ENCODE assay signal across 18 mouse cellular contexts in genomic region chr15:18065515-18065914, GRCm38 (mm10).
DNase-seq lines count a peak whose midpoint lies in the region; ATAC-seq and TF ChIP-seq lines count a peak whose summit lies in the region.
"Had no signal": no experiment of that assay in that cellular context is flagged by ENCODE, and none has a peak within 500 bp of the region (broad histone marks: within the 10 kb centered on the region; RNA-seq: fewer than 3 reads in every experiment).

No protein-coding gene starts in this region.

- no peak overlapping the region for H3K27ac ChIP-seq in forebrain, embryonic 16.5 days (ENCODE audit: low read length)
- no peak overlapping the region for H3K27ac ChIP-seq in forebrain, postnatal 0 days (ENCODE audit: low read depth, low read length)
- peak overlapping the region; percentile 74 for H3K27ac ChIP-seq in left cerebral cortex, adult 2 months
- H3K27ac ChIP-seq: embryonic facial prominence, embryonic 12.5 days; heart, embryonic 13.5 days; hindbrain, embryonic 15.5 days had no signal

- no peaks in the 10 kb centered on the region for H3K9me3 ChIP-seq in forebrain, embryonic 16.5 days (ENCODE audit: control insufficient read depth, low read length)
- no peaks in the 10 kb centered on the region for H3K9me3 ChIP-seq in forebrain, postnatal 0 days (ENCODE audit: low read length)
- H3K9me3 ChIP-seq: embryonic facial prominence, embryonic 12.5 days; heart, embryonic 13.5 days; hindbrain, embryonic 15.5 days had no signal

- no peak for DNase-seq in forebrain, postnatal 0 days
- DNase-seq in left cerebral cortex, adult 2 months (ENCODE audit: extremely low spot score in 1 of 2, low spot score in 2 of 2), result no peak
- no peak for DNase-seq in left cerebral cortex, postnatal 4 days
- DNase-seq in brain, embryonic 14.5 days (ENCODE audit: low read depth), result peak; percentile 26
- DNase-seq in thymus, postnatal 36 days, result no peak
- DNase-seq: adrenal gland, adult 2 months; adrenal gland, postnatal 25 days; cerebellum, adult 11 months; cerebellum, adult 8-10 months; cerebellum, postnatal 14 days; gastrocnemius, postnatal 36 days; heart, adult 11 months; heart, postnatal 36 days had no signal

- TF ChIP-seq POLR2A in brain, embryonic 14.5 days (IDR thresholded peaks at IDR 0.05; ENCODE audit: borderline replicate concordance, extremely low read depth, insufficient read depth, insufficient read length, poor library complexity, severe bottlenecking), result no peak

- no peak overlapping the region for H3K4me3 ChIP-seq in forebrain, embryonic 16.5 days (replicated peaks; ENCODE audit: low read length)
- no peak overlapping the region for H3K4me3 ChIP-seq in forebrain, postnatal 0 days (ENCODE audit: low read depth, low read length)
- no peak overlapping the region for H3K4me3 ChIP-seq in left cerebral cortex, adult 2 months
- H3K4me3 ChIP-seq: embryonic facial prominence, embryonic 12.5 days; heart, embryonic 13.5 days; hindbrain, embryonic 15.5 days had no signal

- H3K36me3 ChIP-seq in forebrain, embryonic 16.5 days (ENCODE audit: control insufficient read depth, insufficient read depth), result no peaks in the 10 kb centered on the region
- H3K36me3 ChIP-seq in forebrain, postnatal 0 days (ENCODE audit: insufficient read depth), result no peaks in the 10 kb centered on the region
- H3K36me3 ChIP-seq: embryonic facial prominence, embryonic 12.5 days; heart, embryonic 13.5 days; hindbrain, embryonic 15.5 days had no signal

- no peak overlapping the region for H3K9ac ChIP-seq in forebrain, embryonic 16.5 days (replicated peaks; ENCODE audit: low read depth, low read length)
- H3K9ac ChIP-seq in forebrain, postnatal 0 days, result no peak overlapping the region
- H3K9ac ChIP-seq: embryonic facial prominence, embryonic 12.5 days; heart, embryonic 13.5 days; hindbrain, embryonic 15.5 days had no signal

- intact Hi-C loops in left cerebral cortex, adult 2 months (cut with DNase I), result no loop called here
- intact Hi-C loops in left cerebral cortex, postnatal 4 days (cut with DNase I), result no loop called here

- peak; percentile 64; the same call in 1 of the 2 replicates for ATAC-seq in forebrain, embryonic 16.5 days
- no peak for ATAC-seq in forebrain, postnatal 0 days
- ATAC-seq: intestine, embryonic 16.5 days had no signal

- H3K4me1 ChIP-seq in forebrain, embryonic 16.5 days (replicated peaks; ENCODE audit: control insufficient read depth, insufficient read depth, low read length), result no peaks in the 10 kb centered on the region
- no peaks in the 10 kb centered on the region for H3K4me1 ChIP-seq in forebrain, postnatal 0 days (ENCODE audit: insufficient read depth)
- H3K4me1 ChIP-seq: embryonic facial prominence, embryonic 12.5 days; heart, embryonic 13.5 days; hindbrain, embryonic 15.5 days had no signal

- no peak overlapping the region for H3K4me2 ChIP-seq in forebrain, embryonic 16.5 days (ENCODE audit: low read length)
- H3K4me2 ChIP-seq in forebrain, postnatal 0 days (ENCODE audit: low read depth), result no peak overlapping the region
- H3K4me2 ChIP-seq: embryonic facial prominence, embryonic 12.5 days; heart, embryonic 13.5 days; hindbrain, embryonic 15.5 days had no signal

- WGBS in forebrain, embryonic 16.5 days, result 75% methylated on average over 3 of the region's 3 CpGs
- 69% methylated on average over 3 of the region's 3 CpGs for WGBS in forebrain, postnatal 0 days

- H3K27me3 ChIP-seq in forebrain, embryonic 16.5 days (replicated peaks; ENCODE audit: control insufficient read depth, insufficient read depth, low read length), result no peaks in the 10 kb centered on the region
- H3K27me3 ChIP-seq in forebrain, postnatal 0 days (ENCODE audit: insufficient read depth, low read length), result no peaks in the 10 kb centered on the region
- H3K27me3 ChIP-seq: embryonic facial prominence, embryonic 12.5 days; heart, embryonic 13.5 days; hindbrain, embryonic 15.5 days had no signal

- TF ChIP-seq CTCF in forebrain, postnatal 0 days (IDR thresholded peaks at IDR 0.05; ENCODE audit: low read depth), result no peak
- TF ChIP-seq CTCF in left cerebral cortex, adult 2 months (IDR thresholded peaks at IDR 0.05), result no peak
- TF ChIP-seq CTCF in brain, embryonic 14.5 days (IDR thresholded peaks at IDR 0.05; ENCODE audit: borderline replicate concordance, extremely low read depth, insufficient read depth, insufficient read length), result no peak
